Mouse (Mus musculus): ENCODE data around the gene Ctnna2.

Gene Ctnna2

DNA sequence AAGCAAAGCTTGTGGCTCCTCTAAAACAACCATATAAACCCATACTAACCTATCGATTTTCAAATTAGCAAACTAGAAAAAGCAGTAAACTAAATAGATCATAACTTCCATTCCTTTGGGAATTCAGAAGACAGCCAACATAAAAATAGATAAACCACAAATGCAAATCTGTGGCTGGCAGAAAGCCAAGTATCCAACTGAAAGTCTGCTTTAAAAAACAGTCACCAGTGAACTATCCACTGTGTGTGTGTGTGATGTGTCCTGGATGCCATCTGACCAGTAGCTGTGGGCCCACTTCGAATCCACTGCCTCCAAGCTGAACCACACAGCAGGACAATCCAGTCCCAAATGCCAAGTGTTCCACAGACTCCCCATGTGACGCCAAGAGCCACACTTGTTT is 782.8 kb downstream of the Ctnna2 start:
- DNase-seq (ENCODE audit: extremely low read depth, insufficient read length, low spot score), result no peak

- no peak for DNase-seq (ENCODE audit: extremely low read depth, insufficient read length, low spot score)
These were observed 787.9 kb downstream of the Ctnna2 start for GRCm38 (mm10) chr6:77191635-77192034.

DNA sequence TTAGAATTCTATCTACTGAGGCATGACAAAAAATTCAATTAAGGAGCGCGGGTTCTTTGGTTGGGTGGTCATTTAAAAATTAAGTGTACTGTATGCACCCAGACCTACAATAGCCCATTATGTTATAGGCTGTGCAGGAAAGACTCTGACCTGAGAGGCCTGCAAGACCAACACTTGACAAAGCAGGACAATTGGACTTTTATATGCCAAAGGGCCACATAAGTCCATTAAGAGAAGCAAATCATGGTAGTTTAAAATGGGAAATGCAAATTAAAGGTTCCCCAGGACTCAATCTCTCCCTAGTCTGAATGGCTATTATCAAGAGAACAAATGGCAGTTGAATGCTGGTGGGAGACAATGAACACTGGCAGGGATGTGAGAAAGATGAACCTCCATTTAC is 790.9 kb downstream of the Ctnna2 start:
- DNase-seq (ENCODE audit: extremely low read depth, insufficient read length, low spot score), result no peak

GRCm38 (mm10) chr6:77185751-77186150 is 793.7 kb downstream of the Ctnna2 start:
- no peak for DNase-seq (ENCODE audit: extremely low read depth, insufficient read length, low spot score)

DNA sequence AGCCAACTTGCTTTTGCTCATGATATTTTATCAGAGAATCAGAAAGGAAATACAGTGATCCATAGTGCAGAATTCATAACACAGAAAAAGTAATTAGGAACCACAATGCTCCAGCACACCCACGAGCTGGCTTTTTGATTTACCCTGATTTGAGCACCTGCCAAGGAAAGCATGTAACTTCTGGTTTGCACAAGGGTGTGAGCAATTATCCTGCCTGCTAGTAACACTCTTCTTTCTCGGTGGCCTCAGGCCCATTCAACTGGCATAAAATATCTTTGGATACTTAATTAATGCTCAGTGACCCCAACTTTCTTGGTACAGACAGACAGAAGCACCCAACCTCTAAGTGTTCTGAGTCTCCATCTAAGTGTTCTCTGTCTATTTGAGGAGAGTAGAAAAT is 794.6 kb downstream of the Ctnna2 start:
- DNase-seq (ENCODE audit: extremely low read depth, insufficient read length, low spot score), result no peak

GRCm38 (mm10) chr6:77175764-77176163 is 803.7 kb downstream of the Ctnna2 start:
- DNase-seq (ENCODE audit: extremely low read depth, insufficient read length, low spot score), result no peak

- DNase-seq (ENCODE audit: extremely low read depth, insufficient read length, low spot score), result no peak
These were observed 822.5 kb downstream of the Ctnna2 start for GRCm38 (mm10) chr6:77157028-77157427.

GRCm38 (mm10) chr6:77139306-77139920 is 840.1 kb downstream of the Ctnna2 start:
- DNase-seq (ENCODE audit: extremely low read depth, insufficient read length, low spot score), result no peak

DNA sequence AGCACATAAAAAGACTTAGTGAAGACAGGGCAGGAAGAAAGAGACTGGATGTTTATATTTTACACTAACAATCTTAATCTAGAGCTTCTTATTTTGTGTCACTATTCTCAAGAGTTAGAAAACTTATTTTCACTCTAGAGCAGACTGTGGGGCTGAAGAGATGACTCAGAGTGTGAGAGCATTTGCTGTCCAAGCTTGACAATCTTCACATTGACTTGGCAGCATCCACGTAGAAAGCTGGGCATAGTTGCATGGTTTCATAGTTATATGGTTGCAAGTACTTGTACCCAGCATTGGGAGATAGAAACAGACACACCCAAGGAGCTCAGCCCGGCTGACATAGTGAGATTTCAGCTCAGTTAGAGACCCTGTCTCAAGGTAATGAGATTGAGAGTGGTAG is 858.6 kb downstream of the Ctnna2 start:
- DNase-seq (ENCODE audit: extremely low read depth, insufficient read length, low spot score), result no peak

DNA sequence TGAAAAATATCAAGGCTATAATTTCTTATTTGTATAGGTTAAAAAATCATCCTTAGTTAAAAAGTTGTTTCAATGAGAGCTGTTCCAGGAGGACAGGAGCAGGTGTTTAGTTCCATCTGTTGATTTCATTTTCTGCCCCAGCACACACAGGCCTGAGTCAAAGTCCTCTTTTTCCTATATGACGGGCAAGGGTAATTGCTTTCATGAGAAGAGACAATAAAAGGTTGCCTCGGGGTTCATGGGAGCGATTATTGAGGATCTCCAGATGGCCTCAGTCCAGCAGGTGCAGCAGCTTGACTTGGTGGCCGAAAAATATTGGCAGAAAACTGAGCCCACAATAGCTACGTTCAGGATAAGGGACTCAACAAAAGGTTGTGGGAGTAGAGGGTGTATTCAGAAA is 859.0 kb downstream of the Ctnna2 start:
- no peak for DNase-seq (ENCODE audit: extremely low read depth, insufficient read length, low spot score)

DNA sequence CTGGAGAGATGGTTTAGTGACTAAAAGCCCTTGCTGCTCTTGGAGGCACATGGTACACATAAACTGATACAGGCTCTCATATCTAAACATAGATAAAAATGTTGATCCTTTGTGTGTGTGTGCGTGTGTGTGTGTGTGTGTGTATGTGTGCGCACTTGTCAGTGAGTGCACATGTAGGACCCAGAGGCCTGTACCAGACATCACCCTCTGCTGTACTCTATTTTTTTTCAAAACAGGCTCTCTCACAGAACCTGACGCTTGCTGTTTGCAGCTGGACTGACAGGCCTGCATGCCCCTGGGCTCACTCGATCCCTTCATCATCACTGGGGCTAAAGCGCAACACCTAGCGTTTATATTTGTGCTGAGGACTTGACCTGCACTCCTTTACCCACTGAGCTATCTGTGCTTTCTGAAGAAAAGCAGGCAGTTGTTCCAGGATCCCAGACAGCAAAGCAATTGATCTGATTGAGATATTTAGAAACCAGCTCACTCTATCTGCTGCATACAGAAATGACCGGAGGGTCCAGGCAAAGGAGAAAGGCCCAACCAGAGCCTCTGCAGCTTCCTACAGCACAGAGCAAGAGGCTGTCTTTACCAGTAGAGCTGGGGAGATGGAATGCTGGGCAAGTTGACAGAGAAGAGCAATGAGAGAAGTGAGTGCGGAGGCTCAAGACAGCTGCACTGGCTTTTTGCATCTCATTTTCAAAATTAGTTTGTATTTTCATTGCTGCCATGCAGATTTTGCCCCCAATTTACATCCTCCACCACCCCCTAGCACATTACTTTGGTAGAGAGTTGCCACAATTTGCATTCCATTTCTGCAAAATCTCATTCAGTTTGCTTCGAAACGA is 870.2 kb downstream of the Ctnna2 start:
- no peak for DNase-seq (ENCODE audit: extremely low read depth, insufficient read length, low spot score)

- peak; percentile 2 for DNase-seq (ENCODE audit: extremely low read depth, insufficient read length, low spot score)
These were observed 878.5 kb downstream of the Ctnna2 start for GRCm38 (mm10) chr6:77101047-77101446.

GRCm38 (mm10) chr6:77098540-77098939 is 881.0 kb downstream of the Ctnna2 start:
- DNase-seq (ENCODE audit: extremely low read depth, insufficient read length, low spot score), result no peak

DNA sequence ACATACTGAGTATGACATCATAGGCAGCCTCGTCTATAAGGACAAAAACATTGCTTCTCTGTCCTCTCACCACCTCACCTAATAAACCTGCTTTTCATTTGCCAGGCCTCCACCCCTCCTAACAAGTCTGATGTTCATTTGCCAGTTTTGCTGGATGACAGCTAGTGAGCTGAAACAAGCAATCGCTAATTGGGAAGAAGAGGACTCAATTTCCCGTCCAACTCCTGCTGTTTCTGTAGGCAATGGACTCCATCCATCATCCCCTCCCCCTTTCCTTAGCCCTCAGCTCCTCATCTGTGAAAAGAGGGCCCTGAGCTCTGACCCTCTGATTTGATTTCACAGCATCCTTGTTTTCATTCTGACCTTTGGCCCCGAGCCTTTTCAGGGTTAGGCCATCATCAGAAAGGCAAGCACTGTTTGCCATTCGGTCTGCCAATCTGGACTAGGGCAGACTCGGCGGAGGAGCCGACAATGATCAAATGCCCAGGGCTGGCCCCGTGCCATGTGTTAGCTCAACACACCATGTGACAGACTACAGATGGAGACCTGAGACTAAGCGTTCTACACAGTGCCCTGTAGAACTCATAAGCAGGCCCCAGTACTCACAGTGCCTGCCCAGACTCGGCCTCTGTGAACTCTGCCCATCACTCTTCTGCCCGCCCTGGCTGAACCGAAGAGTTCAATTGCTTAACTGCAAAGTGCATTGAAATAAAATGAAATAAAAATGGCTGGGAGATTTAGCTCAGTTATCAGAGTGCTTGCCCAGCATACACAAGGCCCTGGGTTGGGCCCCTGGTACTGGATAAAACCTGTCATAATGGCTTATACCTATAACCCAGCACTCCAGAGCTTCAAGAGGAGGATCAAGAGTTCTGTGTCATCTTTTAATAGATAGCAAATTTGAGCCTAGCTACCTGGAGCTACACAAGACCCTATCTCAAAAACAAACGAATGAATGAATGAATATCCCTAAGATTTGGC is 903.8 kb downstream of the Ctnna2 start:
- no peak for DNase-seq (ENCODE audit: extremely low read depth, insufficient read length, low spot score)

DNA sequence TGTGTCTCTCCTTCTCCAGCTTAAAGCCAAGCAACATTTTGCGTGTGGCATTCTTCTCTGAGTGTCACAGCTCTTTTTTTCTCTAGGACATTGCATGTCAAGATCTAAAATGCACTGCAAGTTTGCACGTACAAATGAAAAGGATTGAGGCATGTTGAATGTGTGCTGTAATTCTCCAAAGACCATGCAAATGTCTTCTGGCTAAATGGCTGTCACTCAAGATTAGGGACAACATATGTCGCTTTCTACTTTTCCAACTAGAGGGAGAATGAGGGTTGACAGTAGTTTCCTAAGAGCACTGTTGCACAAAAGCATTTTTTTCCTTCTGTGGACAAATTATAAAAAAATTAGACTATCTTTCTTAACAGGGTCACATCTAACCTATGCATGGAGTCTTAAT is 909.9 kb downstream of the Ctnna2 start:
- no peak for DNase-seq (ENCODE audit: extremely low read depth, insufficient read length, low spot score)

DNA sequence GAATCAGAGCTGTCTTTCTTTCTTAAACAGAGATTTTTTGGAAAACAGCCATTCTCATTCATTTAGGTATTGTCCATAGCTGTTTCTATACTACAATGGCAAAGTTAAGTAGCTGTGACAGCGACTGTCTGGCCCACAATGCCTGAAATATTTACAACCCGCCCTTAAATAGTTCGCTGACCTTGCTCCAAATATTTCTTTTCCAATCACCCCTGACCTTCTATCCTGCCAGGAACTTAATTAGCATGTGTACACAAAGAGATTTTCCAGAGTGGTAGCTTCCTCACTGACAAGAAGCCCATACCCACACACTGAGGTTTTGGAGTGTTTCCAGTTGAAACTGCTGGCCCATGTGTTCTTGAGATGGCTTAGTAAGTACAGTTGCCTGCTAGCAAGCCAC is 928.8 kb downstream of the Ctnna2 start:
- no peak for DNase-seq (ENCODE audit: extremely low read depth, insufficient read length, low spot score)

- no peak for DNase-seq (ENCODE audit: extremely low read depth, insufficient read length, low spot score)
These were observed 929.3 kb downstream of the Ctnna2 start for GRCm38 (mm10) chr6:77050193-77050592.

GRCm38 (mm10) chr6:77047568-77047967 is 931.9 kb downstream of the Ctnna2 start:
- DNase-seq (ENCODE audit: extremely low read depth, insufficient read length, low spot score), result no peak

GRCm38 (mm10) chr6:77025066-77025465 is 954.4 kb downstream of the Ctnna2 start:
- no peak for DNase-seq (ENCODE audit: extremely low read depth, insufficient read length, low spot score)

DNA sequence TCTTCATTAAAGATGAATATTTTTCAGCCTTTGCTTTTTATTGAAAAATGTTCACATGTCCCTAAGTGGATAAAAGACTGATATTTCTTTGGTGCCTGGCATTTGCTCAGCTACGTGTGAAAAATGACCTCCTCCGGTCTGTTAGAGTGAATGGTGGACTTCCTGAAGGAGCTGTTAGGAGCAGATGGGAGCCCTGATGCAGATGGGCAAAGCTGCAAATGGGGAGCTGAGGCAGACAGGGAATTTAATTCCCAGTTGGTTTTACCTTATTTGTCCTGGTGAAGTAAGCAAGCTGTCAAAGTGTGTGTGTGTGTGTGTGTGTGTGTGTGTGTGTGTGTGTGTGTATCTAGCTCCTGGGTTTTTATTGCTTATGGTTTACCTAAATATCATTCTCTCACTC is 966.3 kb downstream of the Ctnna2 start:
- DNase-seq (ENCODE audit: extremely low read depth, insufficient read length, low spot score), result no peak

DNA sequence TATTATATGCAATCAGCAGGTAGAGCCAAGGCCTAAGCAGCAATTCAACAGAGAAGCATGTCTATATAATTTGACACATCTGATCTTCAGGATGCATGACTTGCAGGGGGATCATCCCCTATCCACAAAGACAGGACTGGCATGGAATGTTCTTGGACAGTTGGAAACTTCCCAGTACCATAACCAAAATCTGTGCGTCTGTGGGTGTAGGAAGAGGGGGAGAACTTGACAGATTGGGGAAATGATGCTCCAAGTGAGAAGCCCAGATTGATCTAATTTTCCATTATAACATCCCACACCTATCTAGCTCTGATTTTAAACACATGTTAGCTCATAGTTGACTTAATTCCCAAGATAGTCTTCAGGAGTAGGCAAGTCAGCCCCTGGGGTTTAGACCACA is 968.5 kb downstream of the Ctnna2 start:
- no peak for DNase-seq (ENCODE audit: extremely low read depth, insufficient read length, low spot score)
